Mouse (Mus musculus) ES-E14 (cell line): ENCODE results near the gene Nr1h4. TPM values are rescaled to one million over a fixed set of nuclear protein-coding genes. Genes with fewer than 3 reads are reported as not detected.
A peak's percentile ranks its signal among the peaks of the same experiment; 100 is the strongest.

Source experiments
- DNase-seq: peaks from one replicate; pipeline ENCODE4 v3.0.0-alpha.2; 2013; ENCODE audit warnings: low read depth, low spot score
- H3K27ac ChIP-seq: 2 replicates; pipeline ENCODE4 v1.5.1; 2012; ENCODE audit warnings: low read depth, mild to moderate bottlenecking, low read length, moderate library complexity, mixed read lengths; ENCODE audit not compliant: poor library complexity, insufficient read depth, severe bottlenecking
- H3K36me3 ChIP-seq: 2 replicates; pipeline ENCODE4 v1.6.1; 2012; ENCODE audit warnings: mild to moderate bottlenecking, low read length, moderate library complexity, mixed read lengths; ENCODE audit not compliant: control insufficient read depth, poor library complexity, insufficient read depth, severe bottlenecking
- H3K4me1 ChIP-seq, 2 experiments: fragments of 150-350 bp in 1 of 2; sonication (generic) in 1 of 2; 2 replicates each; pipeline ENCODE4 v1.6.1; 2012; ENCODE audit warnings: low read length in 2 of 2, mild to moderate bottlenecking in 1 of 2, mixed read lengths in 1 of 2; ENCODE audit not compliant: control insufficient read depth in 2 of 2, insufficient read depth in 2 of 2, poor library complexity in 1 of 2
- H3K4me3 ChIP-seq, 2 experiments: fragments of 150-350 bp in 1 of 2; sonication (generic) in 1 of 2; 2 replicates each; pipeline ENCODE4 v1.5.1; 2012; ENCODE audit warnings: low read length in 2 of 2, low read depth in 1 of 2, mild to moderate bottlenecking in 1 of 2, mixed read lengths in 1 of 2; ENCODE audit not compliant: insufficient read depth in 1 of 2, poor library complexity in 1 of 2, severe bottlenecking in 1 of 2
- H3K9ac ChIP-seq: 2 replicates; pipeline ENCODE4 v1.6.1; 2012; ENCODE audit warnings: low read depth, mild to moderate bottlenecking, low read length, mixed read lengths; ENCODE audit not compliant: poor library complexity, insufficient read depth, severe bottlenecking
- H3K9me3 ChIP-seq: fragments of 150-350 bp; sonication (generic); 2 replicates; pipeline ENCODE4 v1.6.1; 2012; ENCODE audit warnings: low read depth, mild to moderate bottlenecking, low read length; ENCODE audit not compliant: control insufficient read depth, insufficient read depth
- CHD2 ChIP-seq: IDR thresholded peaks from 2 replicates; pipeline ENCODE4 v1.6.1; 2014; ENCODE audit warnings: mild to moderate bottlenecking, low read depth, low read length, inconsistent platforms
- HCFC1 ChIP-seq: IDR thresholded peaks from 2 replicates; pipeline ENCODE4 v1.6.1; 2012; ENCODE audit warnings: low read length, inconsistent platforms, borderline replicate concordance; ENCODE audit not compliant: insufficient read depth
- MAFK ChIP-seq: IDR thresholded peaks from 2 replicates; pipeline ENCODE4 v1.6.1; 2014; ENCODE audit warnings: mild to moderate bottlenecking, low read depth, low read length, inconsistent platforms; ENCODE audit not compliant: insufficient read depth
- ZC3H11A ChIP-seq: IDR thresholded peaks from 2 replicates; pipeline ENCODE4 v1.6.1; 2012; ENCODE audit warnings: low read depth, mild to moderate bottlenecking, inconsistent platforms, low read length, borderline replicate concordance
- ZNF384 ChIP-seq: IDR thresholded peaks from 2 replicates; pipeline ENCODE4 v1.6.1; 2012; ENCODE audit warnings: low read depth, low read length, inconsistent platforms
- in situ Hi-C, 2 experiments: fragments of 600-800 bp; cut with MboI; formaldehyde crosslinking; loops; one replicate each; pipeline ENCODE4 v1.15.1; 2025; ENCODE audit warnings: low sequenced_read_pairs in 2 of 2, inconsistent platforms in 1 of 2; ENCODE audit not compliant: unreplicated experiment in 2 of 2
- total RNA-seq: library from RNA; depleted of rRNA; stranded (reverse); fragments of 300-350 nt; gene quantifications from 2 replicates; pipeline ENCODE4 v1.2.3, GENCODE M21; 2012

Gene Nr1h4
- total RNA-seq, 1 experiment = not detected

DNA sequence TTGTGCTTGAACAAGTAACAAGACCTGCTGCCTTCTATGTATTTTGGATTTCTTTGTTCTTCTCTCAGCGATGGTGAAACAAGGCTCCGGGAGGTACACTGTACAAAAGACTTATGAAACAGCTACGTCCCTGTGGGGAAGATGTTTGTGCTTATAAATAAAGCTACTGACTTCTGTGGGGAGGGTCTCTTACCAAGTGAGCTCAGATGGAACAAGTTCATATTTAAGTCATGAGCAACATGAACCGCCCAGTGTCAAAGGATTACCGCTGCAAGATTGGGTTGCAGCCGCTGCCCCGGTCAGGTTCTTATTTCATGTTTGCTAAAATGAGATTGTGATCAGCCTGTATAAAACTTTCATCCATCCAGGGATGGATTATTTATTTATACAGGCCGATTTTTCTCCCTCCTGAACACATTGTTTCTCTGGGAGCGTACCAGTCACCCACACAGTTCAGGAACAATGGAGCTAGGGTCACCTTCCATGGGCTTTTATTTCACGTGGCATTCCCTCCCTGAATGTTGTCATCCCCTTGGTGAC is 51.2 kb downstream of the Nr1h4 start:
- Histone ChIP-seq H3K9ac (no peak overlapping the region), H3K36me3 (no peaks in the 10 kb centered on the region), H3K4me1 (no peaks in the 10 kb centered on the region), H3K27ac (no peak overlapping the region), H3K9me3 (no peaks in the 10 kb centered on the region), H3K4me3 (no peak overlapping the region)
- TF ChIP-seq HCFC1 (no peak), CHD2 (no peak), ZNF384 (no peak)
- in situ Hi-C loops = no loop called here
- DNase-seq = no peak

- Histone ChIP-seq H3K4me1 (no peaks in the 10 kb centered on the region), H3K4me3 (no peak overlapping the region), H3K27ac (no peak overlapping the region), H3K9ac (no peak overlapping the region), H3K36me3 (no peaks in the 10 kb centered on the region), H3K9me3 (no peaks in the 10 kb centered on the region)
- in situ Hi-C loops = no loop called here
- TF ChIP-seq ZC3H11A = no peak
- no peak for TF ChIP-seq MAFK
- TF ChIP-seq ZNF384 = no peak
- no peak for DNase-seq
Observed at GRCm38 (mm10) chr10:89481638-89482037, 51.7 kb downstream of the Nr1h4 start.

DNA sequence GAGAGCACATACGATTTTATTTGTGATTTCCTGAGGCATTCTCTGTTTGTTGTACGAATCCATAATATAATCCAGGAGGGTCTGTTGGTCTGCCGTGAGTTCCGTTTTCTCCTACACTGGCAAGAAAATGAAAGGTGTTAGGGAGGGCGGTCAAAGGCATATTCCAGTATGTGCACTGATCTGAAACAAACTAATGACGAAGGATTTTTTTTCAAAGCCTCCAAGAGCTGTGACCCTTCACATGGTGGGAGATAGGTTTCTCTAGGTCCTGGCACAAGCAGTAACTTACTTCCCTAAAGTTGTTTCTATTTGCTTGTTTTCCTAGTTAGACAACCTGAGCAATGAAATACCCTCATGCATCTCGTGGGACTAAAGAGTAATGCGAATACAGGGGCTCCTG is 54.6 kb downstream of the Nr1h4 start:
- H3K9me3 ChIP-seq = no peaks in the 10 kb centered on the region
- no peaks in the 10 kb centered on the region for H3K4me1 ChIP-seq
- TF ChIP-seq ZNF384 (no peak), HCFC1 (no peak), ZC3H11A (no peak), MAFK (no peak), CHD2 (no peak)
- H3K4me3 ChIP-seq = no peak overlapping the region
- no peaks in the 10 kb centered on the region for H3K36me3 ChIP-seq
- H3K9ac ChIP-seq = no peak overlapping the region
- in situ Hi-C loops = no loop called here
- no peak for DNase-seq
- H3K27ac ChIP-seq = no peak overlapping the region

DNA sequence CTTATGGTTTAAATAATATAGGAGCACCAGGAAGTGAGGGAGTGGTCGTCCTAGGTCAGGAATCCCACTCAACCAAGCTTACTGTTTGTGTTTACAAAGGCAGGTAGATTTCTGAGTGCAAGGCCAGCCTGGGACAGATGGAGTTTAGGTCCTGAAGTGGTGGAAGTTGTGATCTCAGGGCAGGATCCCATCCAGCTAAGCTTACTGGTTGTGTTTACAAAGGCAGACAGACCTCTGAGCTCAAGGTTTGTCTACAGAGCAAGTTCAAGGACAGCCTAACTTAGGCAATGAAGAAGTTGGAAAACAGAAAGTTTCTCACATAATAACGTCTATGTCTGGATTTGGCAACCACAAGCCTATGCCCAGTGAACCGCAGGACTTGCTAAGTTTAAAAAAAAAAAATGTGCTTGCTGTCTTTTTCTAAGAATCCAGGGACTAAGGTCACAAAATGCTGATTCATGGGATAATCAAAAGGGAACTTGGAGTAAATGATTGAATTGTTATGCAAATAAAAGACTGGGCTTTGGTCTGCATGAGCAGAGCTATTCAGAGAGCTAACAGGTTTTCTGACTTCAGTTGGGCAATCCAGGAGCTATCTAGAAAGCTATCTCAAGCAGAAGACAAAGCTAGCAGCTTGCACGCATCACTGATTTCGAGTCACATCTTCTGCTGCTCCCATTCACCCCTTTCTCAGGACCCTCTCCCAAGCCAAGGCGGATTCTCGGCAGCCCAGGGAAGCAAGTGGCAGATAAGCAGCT is 62.6 kb downstream of the Nr1h4 start:
- DNase-seq = peak; percentile 42
- H3K4me3 ChIP-seq = no peak overlapping the region
- no peaks in the 10 kb centered on the region for H3K36me3 ChIP-seq
- TF ChIP-seq HCFC1 (no peak), ZNF384 (peak; percentile 87; the same call in 1 of the 2 replicates), MAFK (peak; percentile 96)
- H3K9me3 ChIP-seq = no peaks in the 10 kb centered on the region; the same call in 1 of the 2 replicates
- in situ Hi-C loops = no loop called here
- no peak overlapping the region for H3K9ac ChIP-seq
- H3K27ac ChIP-seq = peak overlapping the region; percentile 75
- peaks cover 5 to 7% of the 10 kb centered on the region in 2 experiments; a peak in 3 of 4 replicates for H3K4me1 ChIP-seq

GRCm38 (mm10) chr10:89464760-89465405 is 68.5 kb downstream of the Nr1h4 start:
- DNase-seq = no peak
- no peak overlapping the region for H3K4me3 ChIP-seq
- no peak overlapping the region for H3K9ac ChIP-seq
- no peak overlapping the region for H3K27ac ChIP-seq
- in situ Hi-C loops = loop anchor here (5.0 to 10.0 kb wide), 2 partner anchors 160 to 162 kb away; partner anchors contain the start of gene Slc17a8 (in 1 of the 2)
- no peaks in the 10 kb centered on the region for H3K36me3 ChIP-seq
- no peak for TF ChIP-seq MAFK
- TF ChIP-seq ZC3H11A = no peak
- no peak for TF ChIP-seq HCFC1
- TF ChIP-seq ZNF384 = no peak
- TF ChIP-seq CHD2 = no peak
- H3K4me1 ChIP-seq = no peaks in the 10 kb centered on the region
- no peaks in the 10 kb centered on the region; the same call in 1 of the 2 replicates for H3K9me3 ChIP-seq
